Mouse (Mus musculus): ENCODE measurements around the gene Chst7. TPM values are rescaled to one million over a fixed set of nuclear protein-coding genes. Genes with fewer than 3 reads are reported as not detected.

Gene Chst7
- polyA plus RNA-seq, 1 experiment from 2014 or later, result 2.6 TPM

DNA sequence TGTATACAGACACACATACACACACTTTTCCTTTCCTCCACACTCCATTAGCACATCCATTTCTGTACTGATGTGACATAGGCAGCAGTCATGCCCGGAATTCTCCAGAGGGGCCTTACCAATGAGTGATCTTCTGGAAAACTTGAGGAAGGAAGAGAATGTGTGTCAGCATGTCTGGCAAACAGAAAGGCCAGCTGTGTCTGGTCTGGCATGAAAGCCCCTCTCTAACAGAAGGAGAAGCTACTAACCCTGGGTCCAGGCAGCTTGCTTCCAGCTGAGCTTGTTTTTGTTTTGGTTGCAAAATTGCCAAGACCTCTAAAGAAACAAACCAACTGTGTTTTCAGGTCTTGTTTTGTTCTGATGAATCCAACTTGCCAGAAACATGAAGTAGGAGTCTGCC, 70.1 kb downstream of the Chst7 start:
- WGBS, result 76% methylated on average over 1 of the region's 1 CpGs
- no peak for ATAC-seq (ENCODE audit: insufficient number of reproducible peaks, insufficient read depth, low FRiP score, low TSS enrichment)

More for the DNA sequence above, 70.1 kb downstream of the Chst7 start:
- Histone ChIP-seq H3K4me1 (no peaks in the 10 kb centered on the region), H3K27ac (no peak overlapping the region), H3K27me3 (no peaks in the 10 kb centered on the region), H3K36me3 (no peaks in the 10 kb centered on the region), H3K9me3 (no peaks in the 10 kb centered on the region), H3K4me2 (replicated peaks) (no peak overlapping the region), H3K9ac (no peak overlapping the region), H3K4me3 (no peak overlapping the region)

Other genes starting within 250 kb of the Chst7 start
- gene Slc9a7, start 232.2 kb downstream of the Chst7 start, polyA plus RNA-seq (2016; fragmentation: Nextera tagmentation; extraction: Ambion mirVana), result 0.80 and 1.2 TPM in 2 replicates

Data from embryonic facial prominence, embryonic 12.5 days (tissue).